Mouse (Mus musculus): ENCODE measurements around the gene Nsdhl. TPM values are rescaled to one million over a fixed set of nuclear protein-coding genes. Genes with fewer than 3 reads are reported as not detected.
A peak's percentile ranks its signal among the peaks of the same experiment; 100 is the strongest.

Nsdhl gene
- total RNA-seq, 2 experiments from 2014 or later: 20.3 to 23.2 TPM

DNA sequence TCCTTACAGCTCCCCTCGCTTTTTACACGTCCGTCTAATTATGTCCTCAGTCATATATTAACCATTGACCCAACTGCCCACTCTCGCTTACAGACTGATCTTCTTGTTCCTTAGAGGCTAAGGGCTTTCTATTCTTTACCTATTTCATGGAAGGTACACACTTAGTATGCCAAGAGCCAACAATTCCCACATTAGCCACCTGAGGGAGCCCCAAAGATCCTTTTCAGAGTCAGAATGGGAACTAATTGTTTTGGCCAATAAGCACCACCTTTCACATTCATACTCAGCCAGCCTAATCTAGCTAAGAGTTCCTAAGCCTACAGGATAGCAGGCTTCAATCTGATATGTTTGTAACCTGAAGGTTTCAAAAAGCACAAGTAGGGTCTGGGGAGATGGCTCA lies 42.1 kb downstream of the Nsdhl start:
- intact Hi-C loops (cut with DNase I): no loop called here
- no peak overlapping the region for H3K4me3 ChIP-seq
- H3K27ac ChIP-seq: no peak overlapping the region
- DNase-seq (ENCODE audit: extremely low spot score in 1 of 2, low spot score in 2 of 2): no peak
- peak; percentile 51 for TF ChIP-seq CTCF (IDR thresholded peaks at IDR 0.05)

DNA sequence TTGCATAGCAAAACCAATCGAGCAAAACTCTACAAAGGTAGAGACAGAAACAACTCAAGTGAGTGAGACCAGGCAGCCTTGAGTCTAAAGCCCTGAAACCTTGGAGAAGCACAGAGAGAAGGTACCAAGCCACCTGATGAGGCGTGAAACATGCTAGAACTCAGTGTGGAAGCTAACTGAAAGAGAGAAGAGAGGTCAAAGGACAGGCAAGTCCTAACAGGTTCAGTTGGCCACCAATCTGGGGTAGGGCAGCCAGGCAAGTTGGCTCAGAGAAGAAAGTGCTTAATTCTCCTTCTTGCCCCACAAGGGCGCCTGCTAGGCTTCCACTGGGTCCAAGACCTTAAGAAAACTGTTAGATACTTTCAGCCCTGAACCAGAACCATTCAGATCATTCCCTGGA lies 43.2 kb downstream of the Nsdhl start:
- intact Hi-C loops (cut with DNase I): no loop called here
- no peak overlapping the region for H3K27ac ChIP-seq
- H3K4me3 ChIP-seq: no peak overlapping the region
- TF ChIP-seq CTCF (IDR thresholded peaks at IDR 0.05): no peak
- no peak for DNase-seq (ENCODE audit: extremely low spot score in 1 of 2, low spot score in 2 of 2)

DNA sequence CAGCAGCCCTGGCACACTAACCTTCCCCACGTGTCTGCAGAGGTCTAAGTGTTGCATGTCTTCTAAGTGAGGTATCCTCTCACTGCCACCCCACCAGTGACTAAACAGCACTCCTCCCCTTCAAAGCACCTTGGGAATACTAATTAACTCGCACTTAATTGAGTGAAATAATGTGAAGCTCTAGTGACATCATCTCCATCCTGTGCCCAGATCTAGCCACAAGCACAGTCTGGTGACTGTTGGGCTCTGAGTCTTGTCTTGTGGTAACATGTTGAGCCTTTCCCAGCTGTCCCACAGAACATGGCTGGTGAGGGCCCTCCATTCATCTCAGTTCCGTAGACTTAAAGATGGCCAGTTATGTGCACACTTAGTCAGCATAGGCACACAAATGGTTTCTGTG lies 44.4 kb downstream of the Nsdhl start:
- no peak for TF ChIP-seq CTCF (IDR thresholded peaks at IDR 0.05)
- H3K27ac ChIP-seq: no peak overlapping the region
- intact Hi-C loops (cut with DNase I): no loop called here
- DNase-seq (ENCODE audit: extremely low spot score in 1 of 2, low spot score in 2 of 2): no peak
- H3K4me3 ChIP-seq: no peak overlapping the region

DNA sequence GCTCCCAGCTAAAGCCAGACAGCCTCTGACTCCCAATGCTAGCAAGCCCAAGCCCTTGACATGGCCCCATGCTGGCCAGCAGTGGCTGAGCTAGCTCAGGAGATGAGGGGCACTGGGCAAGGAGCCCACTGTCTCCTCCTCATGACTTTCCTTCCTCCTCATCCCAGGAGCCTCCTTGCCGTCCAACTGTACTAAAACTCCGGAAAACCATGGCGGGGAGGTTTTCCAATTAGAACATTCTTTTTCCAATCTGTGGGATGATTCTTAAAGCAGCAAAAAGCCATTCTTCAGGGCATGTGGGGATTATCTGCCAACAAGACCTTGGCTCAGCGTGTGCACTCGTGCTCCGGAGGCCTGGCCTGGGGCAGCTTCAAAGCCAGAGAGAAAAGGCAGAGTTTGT lies 64.5 kb downstream of the Nsdhl start:
- H3K4me3 ChIP-seq: no peak overlapping the region
- TF ChIP-seq CTCF (IDR thresholded peaks at IDR 0.05): no peak
- intact Hi-C loops (cut with DNase I): no loop called here
- DNase-seq (ENCODE audit: extremely low spot score in 1 of 2, low spot score in 2 of 2): no peak
- no peak overlapping the region for H3K27ac ChIP-seq

DNA sequence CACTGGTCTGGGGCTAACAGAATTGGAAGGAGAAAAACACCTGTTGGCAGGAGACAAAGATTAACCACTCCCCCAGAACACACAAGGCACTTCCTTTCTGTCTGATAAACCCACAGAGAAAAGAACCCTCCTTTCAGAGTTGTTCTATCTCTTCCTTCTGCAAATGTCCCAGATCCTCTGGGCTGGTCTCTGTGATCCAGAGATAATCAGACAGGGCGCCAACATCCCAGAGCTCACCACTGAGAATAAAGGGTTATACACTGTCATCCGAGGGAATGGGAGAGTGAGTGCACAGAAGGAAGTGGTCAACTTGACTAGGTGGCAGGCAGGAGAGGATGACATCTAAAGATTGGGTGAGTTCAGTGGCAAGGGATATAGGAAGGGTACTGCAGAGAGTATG lies 67.2 kb downstream of the Nsdhl start:
- no peak for TF ChIP-seq CTCF (IDR thresholded peaks at IDR 0.05)
- no peak for DNase-seq (ENCODE audit: extremely low spot score in 1 of 2, low spot score in 2 of 2)
- Histone ChIP-seq H3K27ac (no peak overlapping the region), H3K4me3 (no peak overlapping the region)
- intact Hi-C loops (cut with DNase I): no loop called here

DNA sequence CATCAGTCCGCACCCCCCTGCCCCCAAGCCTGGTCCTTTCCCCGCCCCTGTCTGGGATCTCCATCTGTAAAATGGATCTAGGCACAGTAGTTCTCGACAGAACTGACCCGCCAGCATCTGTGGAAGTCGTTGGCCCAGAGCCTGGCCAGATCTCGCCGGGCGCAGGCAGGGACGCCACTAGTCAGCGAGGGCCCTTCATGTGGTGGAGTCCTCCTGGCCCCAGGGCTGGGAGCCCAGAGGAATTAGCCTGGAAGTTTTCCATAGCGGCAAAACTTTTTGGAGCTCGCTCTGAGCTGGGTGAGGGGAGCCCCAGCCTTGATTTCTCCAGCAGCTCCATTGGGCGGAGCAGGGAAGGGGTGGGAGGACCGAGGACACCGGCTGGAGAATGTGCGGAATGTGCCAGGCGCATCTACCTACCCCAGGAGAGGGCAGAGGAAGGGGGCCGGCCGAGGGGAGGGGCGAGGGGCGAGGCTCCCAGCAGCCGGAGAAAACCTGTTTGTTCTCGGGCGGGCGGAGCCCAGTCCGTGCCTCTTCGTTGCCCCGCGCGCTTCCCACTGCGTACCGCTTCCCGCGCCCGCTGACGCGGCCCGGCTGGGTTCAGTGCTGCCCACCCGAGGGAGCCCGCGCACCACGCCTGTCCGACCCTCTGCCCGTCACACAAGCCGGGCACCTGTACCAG lies 68.6 kb downstream of the Nsdhl start, which contains the start of gene Zfp185:
Zfp185 (plus strand) TSS at position 499 of the 679 bp plus-strand sequence.
- TF ChIP-seq CTCF (IDR thresholded peaks at IDR 0.05): no peak
- no peak within 1 kb of the TSS for H3K27ac ChIP-seq
- intact Hi-C loops (cut with DNase I): no loop called here
- H3K4me3 ChIP-seq: peak within 1 kb of the TSS; percentile 41
- peak in 1 of 2 experiments; percentile 9 for DNase-seq (ENCODE audit: extremely low spot score in 1 of 2, low spot score in 2 of 2)

DNA sequence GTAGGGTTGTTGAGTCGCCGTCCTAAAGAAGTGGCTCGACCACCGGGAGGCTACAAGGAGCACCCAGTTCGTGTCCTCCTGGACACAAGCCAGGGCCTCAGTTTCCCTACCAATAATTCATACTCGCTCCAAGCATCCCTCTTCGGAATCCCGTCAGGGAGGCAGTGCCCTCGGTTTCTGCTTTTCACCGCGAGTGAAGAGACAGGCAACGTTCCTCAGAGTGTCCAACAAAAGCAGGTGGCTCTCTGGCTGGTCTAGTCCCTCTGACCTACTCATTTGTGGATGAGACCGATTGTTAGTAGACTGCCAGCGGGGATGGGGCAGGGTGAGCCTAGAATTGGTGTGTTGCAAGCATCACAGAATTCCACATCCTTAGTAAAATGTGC lies 69.2 kb downstream of the Nsdhl start:
- Histone ChIP-seq H3K4me3 (peak overlapping the region; percentile 41), H3K27ac (no peak overlapping the region)
- intact Hi-C loops (cut with DNase I): no loop called here
- no peak for DNase-seq (ENCODE audit: extremely low spot score in 1 of 2, low spot score in 2 of 2)
- TF ChIP-seq CTCF (IDR thresholded peaks at IDR 0.05): no peak

DNA sequence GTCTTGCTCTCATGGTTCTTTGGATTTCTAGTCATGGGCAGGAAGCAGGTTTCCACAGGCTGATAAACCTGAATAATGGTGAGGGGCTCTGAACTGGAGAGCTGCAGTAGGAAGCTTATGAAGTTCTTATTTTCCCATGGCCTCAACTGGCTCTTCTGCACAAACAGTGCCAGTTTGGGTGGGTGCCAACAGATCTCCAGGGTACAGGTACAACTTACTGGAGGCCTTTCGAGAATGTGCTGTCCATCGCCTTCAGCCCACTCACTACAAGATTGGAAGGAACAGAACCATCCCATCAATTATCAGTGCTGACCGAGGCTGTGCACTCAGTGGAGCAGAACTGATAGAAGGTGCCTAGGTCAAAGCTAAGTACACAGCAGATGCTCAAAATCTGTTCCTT lies 70.1 kb downstream of the Nsdhl start:
- no peak for DNase-seq (ENCODE audit: extremely low spot score in 1 of 2, low spot score in 2 of 2)
- Histone ChIP-seq H3K4me3 (no peak overlapping the region), H3K27ac (no peak overlapping the region)
- intact Hi-C loops (cut with DNase I): no loop called here
- TF ChIP-seq CTCF (IDR thresholded peaks at IDR 0.05): no peak

DNA sequence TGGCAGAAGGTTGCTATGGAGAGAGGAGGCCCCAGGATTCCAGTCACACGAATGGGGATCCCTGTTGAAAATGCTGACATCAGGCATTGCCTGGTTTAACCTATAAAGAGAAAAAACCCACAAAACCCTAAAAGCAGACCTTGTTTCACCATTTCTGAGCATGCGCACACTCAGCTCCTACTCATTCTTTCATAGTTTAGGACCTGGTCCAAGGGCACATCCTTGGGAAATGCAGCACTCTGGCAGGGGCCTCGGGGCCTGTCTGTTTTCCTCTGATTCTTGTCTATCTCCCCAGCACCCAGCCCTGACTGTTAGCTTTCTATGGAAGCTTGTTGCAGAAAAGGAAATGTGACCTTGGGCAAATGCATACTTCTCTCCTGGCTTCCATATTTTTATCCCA lies 72.2 kb downstream of the Nsdhl start:
- no peak overlapping the region for H3K27ac ChIP-seq
- TF ChIP-seq CTCF (IDR thresholded peaks at IDR 0.05): no peak
- no peak overlapping the region for H3K4me3 ChIP-seq
- no peak for DNase-seq (ENCODE audit: extremely low spot score in 1 of 2, low spot score in 2 of 2)
- intact Hi-C loops (cut with DNase I): no loop called here

DNA sequence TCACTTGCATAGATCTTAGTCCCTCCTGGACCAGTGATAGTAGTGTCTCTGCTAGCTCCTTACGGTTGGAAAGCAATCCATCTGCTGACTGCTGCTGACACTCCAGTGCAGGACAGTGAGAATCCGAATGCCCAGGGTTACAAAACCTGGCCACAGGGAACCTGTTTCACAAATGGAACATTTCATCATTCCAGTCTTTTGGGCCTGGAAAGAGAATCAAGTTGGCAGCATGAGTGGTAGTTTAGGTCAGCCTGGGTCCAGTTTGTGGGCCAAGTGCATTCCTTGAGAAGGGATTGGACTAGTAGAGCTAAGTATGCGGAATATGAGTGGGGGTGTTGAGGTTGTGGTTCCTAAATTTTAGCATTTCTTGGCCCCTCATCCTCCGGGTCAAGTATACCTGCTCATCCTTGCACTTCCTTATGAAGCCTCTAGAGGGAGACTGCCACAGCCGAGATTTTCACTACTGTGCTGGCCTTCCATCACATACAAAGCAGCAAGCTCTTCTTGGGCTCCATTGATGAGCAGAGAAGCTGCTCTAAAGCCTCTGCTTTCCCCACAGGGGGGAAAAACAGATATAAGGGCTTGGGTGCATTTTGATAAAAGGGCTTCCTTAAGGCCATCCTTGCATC lies 74.0 kb downstream of the Nsdhl start:
- peak; percentile 53 for TF ChIP-seq CTCF (IDR thresholded peaks at IDR 0.05)

DNA sequence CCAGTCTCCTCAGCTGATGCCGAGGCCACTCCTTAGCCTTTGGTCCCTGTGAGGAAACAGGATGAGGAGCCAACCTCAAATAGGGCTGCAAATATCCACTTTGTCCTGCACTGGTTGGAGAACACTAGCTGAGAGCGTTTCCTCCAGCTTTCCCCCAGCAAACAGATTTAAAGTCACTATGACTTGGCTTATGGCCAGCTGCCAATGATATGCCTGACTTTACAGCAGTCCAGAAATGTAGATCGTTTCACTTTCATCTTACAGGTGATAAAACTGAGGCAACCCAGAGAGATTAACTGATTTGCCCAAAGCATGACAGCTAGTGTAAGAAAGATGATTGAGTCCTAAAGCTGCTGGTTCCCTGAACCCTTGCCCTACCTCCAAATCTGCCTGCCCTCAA lies 77.2 kb downstream of the Nsdhl start:
- no peak for DNase-seq (ENCODE audit: extremely low spot score in 1 of 2, low spot score in 2 of 2)

More for the DNA sequence above, 74.0 kb downstream of the Nsdhl start:
- Histone ChIP-seq H3K4me3 (no peak overlapping the region), H3K27ac (no peak overlapping the region)
- intact Hi-C loops (cut with DNase I): no loop called here
- DNase-seq (ENCODE audit: extremely low spot score in 1 of 2, low spot score in 2 of 2): no peak

DNA sequence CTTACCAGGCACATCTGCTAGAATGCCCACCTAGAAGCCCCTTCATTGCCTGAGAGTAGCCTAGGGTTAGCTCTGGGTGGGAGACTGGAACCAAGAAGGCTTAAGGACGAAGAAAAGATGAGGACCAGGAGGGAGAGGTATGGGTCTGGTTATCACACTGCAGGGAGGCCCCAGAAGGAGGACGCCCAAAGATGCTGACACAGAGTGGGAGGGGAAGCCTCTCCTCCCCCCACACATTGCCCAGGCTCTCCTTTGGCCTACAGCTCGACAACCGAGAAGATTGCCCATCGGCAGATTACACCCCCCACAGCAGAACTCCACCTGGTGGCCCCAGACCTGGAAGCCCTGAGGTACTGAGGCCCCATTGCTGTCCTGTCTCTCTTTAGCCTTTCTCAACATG lies 84.8 kb downstream of the Nsdhl start:
- Histone ChIP-seq H3K4me3 (no peak overlapping the region), H3K27ac (no peak overlapping the region)
- intact Hi-C loops (cut with DNase I): no loop called here
- no peak for DNase-seq (ENCODE audit: extremely low spot score in 1 of 2, low spot score in 2 of 2)
- TF ChIP-seq CTCF (IDR thresholded peaks at IDR 0.05): no peak

More for the DNA sequence above, 77.2 kb downstream of the Nsdhl start:
- no peak for TF ChIP-seq CTCF (IDR thresholded peaks at IDR 0.05)
- intact Hi-C loops (cut with DNase I): no loop called here
- Histone ChIP-seq H3K27ac (no peak overlapping the region), H3K4me3 (no peak overlapping the region)

DNA sequence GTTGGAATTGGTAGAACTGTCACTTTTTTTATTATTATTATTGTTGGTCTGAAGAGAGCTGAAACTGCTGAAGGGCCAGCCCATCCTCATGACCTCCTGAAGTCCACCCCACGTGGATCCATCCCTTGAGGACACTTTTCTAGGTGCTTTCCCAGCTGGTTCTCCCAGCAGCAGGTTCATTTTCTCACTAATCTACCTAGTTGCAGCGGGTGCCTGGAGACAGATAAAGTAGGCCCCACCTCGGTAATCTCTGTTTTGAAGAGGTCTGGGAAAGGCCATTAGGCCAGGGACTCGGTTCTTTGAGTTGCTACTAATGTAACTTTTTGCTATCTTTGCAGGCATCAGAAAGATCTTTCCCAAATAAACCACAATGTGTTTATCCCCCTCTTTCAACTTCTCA lies 87.3 kb downstream of the Nsdhl start:
- intact Hi-C loops (cut with DNase I): loop anchor here (5.0 kb wide), 1 partner anchor 687 kb away; no protein-coding TSS in a partner anchor
- DNase-seq (ENCODE audit: extremely low spot score in 1 of 2, low spot score in 2 of 2): no peak
- H3K4me3 ChIP-seq: no peak overlapping the region
- TF ChIP-seq CTCF (IDR thresholded peaks at IDR 0.05): no peak
- H3K27ac ChIP-seq: no peak overlapping the region
